Mouse (Mus musculus) CD4-positive, CD25-positive, alpha-beta regulatory T cell, adult 9 weeks (primary cell): Measurements from ENCODE around the gene Olfr1390. TPM values are rescaled to one million over a fixed set of nuclear protein-coding genes. Genes with fewer than 3 reads are reported as not detected.

ENCODE experiments used
- polyA plus RNA-seq: library from polyadenylated mRNA; unstranded; fragments of 100-300 nt; shearing (Covaris generic); gene quantifications from one replicate; pipeline ENCODE4 v1.2.1, GENCODE M21; 2017

Gene Olfr1390
- polyA plus RNA-seq, result not detected

GRCm38 (mm10) chr11:49334888-49335287 lies at the start of gene Olfr1390:
Gene Olfr1390 (plus strand): TSS chr11:49335188.

GRCm38 (mm10) chr11:49304441-49304840 lies 30.5 kb upstream of the Olfr1390 start, which contains the start of gene Olfr10:
Gene Olfr10 (plus strand): TSS chr11:49304741.

GRCm38 (mm10) chr11:49322442-49322841 lies 12.5 kb upstream of the Olfr1390 start, which contains the start of gene Olfr1391:
Gene Olfr1391 (plus strand): TSS chr11:49322742.

Other genes starting within 250 kb of the Olfr1390 start
- gene Olfr1396, start 220.3 kb upstream of the Olfr1390 start, polyA plus RNA-seq, result not detected
- not detected for gene Olfr1395, start 192.9 kb upstream of the Olfr1390 start, polyA plus RNA-seq
- not detected for gene Olfr1394, start 180.8 kb upstream of the Olfr1390 start, polyA plus RNA-seq
- gene Btnl9, start 148.0 kb upstream of the Olfr1390 start, polyA plus RNA-seq, result not detected
- gene Zfp62, start 131.9 kb upstream of the Olfr1390 start, polyA plus RNA-seq, result 82.0 TPM
- gene Mgat1, start 91.0 kb upstream of the Olfr1390 start, polyA plus RNA-seq, result 117 TPM
- gene Olfr1393, start 56.9 kb upstream of the Olfr1390 start, polyA plus RNA-seq, result not detected
- gene Olfr1392, start 49.9 kb upstream of the Olfr1390 start, polyA plus RNA-seq, result not detected
- not detected for gene Olfr10, start 30.4 kb upstream of the Olfr1390 start, polyA plus RNA-seq
- gene Olfr1391, start 12.4 kb upstream of the Olfr1390 start, polyA plus RNA-seq, result not detected
- gene Olfr1389, start 87.9 kb downstream of the Olfr1390 start, polyA plus RNA-seq, result not detected
- gene Olfr1388, start 101.4 kb downstream of the Olfr1390 start, polyA plus RNA-seq, result not detected
- not detected for gene Olfr1387, start 120.2 kb downstream of the Olfr1390 start, polyA plus RNA-seq
- not detected for gene Olfr1386, start 129.9 kb downstream of the Olfr1390 start, polyA plus RNA-seq
- gene Olfr1385, start 153.9 kb downstream of the Olfr1390 start, polyA plus RNA-seq, result not detected
- not detected for gene Olfr1384, start 171.5 kb downstream of the Olfr1390 start, polyA plus RNA-seq
- gene Olfr1383, start 184.5 kb downstream of the Olfr1390 start, polyA plus RNA-seq, result not detected
- not detected for gene Olfr1382, start 193.1 kb downstream of the Olfr1390 start, polyA plus RNA-seq
- not detected for gene Olfr1381, start 208.3 kb downstream of the Olfr1390 start, polyA plus RNA-seq
- not detected for gene Olfr1380, start 221.7 kb downstream of the Olfr1390 start, polyA plus RNA-seq